Mouse (Mus musculus) lung, adult 2 months (tissue): ENCODE data around the gene Greb1. TPM values are rescaled to one million over a fixed set of nuclear protein-coding genes. Genes with fewer than 3 reads are reported as not detected.
"Not testable (repeated sequence)": the region's sequence is repeated elsewhere in the genome, so short reads cannot be mapped to it uniquely, and the experiment has no call there.

Source experiments
- DNase-seq: peaks from one replicate; pipeline ENCODE4 v3.0.0; 2022
- H3K4me1 ChIP-seq: fragments of 200-500 bp; 2 replicates; pipeline ENCODE4 v1.6.1; 2011; ENCODE audit warnings: low read length; ENCODE audit not compliant: control insufficient read depth, insufficient read depth
- H3K4me3 ChIP-seq: fragments of 200-500 bp; replicated peaks from 2 replicates; pipeline ENCODE3; 2011; ENCODE audit warnings: low read depth, mild to moderate bottlenecking, control low read depth, low read length; ENCODE audit errors: extremely low read depth
- CTCF ChIP-seq: fragments of 200-500 bp; IDR thresholded peaks from 2 replicates; pipeline ENCODE4 v1.5.1; 2011; ENCODE audit warnings: mild to moderate bottlenecking, low read length, control low read depth; ENCODE audit not compliant: insufficient read depth
- POLR2A ChIP-seq: fragments of 200-500 bp; IDR thresholded peaks from 2 replicates; pipeline ENCODE4 v1.6.1; 2011; ENCODE audit warnings: low read depth, mild to moderate bottlenecking, control low read depth, low read length, borderline replicate concordance; ENCODE audit errors: extremely low read depth
- WGBS: fragments of 180-500 bp; shearing (Covaris S2); methylation state at CpG from one replicate; pipeline ENCODE4 v1.1.7; 2018; 5-methylcytosine and 5-hydroxymethylcytosine counted together
- polyA plus RNA-seq: library from polyadenylated mRNA; depleted of rRNA; stranded (reverse); fragments of >200 nt; gene quantifications from 2 replicates; pipeline ENCODE4 v1.2.3, GENCODE M21; 2012

The Greb1 gene
- polyA plus RNA-seq, 1 experiment = 0.64 TPM

DNA sequence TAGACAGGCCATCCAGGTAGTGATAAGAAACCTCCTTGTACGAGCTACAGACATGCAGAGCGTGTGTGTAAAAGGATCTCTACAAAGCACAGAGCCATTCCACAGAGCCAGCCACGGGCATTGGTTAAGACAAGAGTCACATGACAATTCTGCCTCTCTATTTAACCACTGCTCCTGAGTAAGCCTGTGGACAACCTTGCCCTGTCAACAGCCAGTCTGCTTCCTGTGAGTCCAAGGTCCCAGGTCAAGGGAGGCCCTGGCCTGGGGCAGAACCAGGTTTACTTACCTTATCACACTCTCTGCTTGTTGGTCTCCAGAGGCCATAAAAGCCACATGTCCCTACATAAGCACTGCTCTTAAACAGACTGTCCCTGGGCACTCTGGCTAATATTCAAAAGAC, 74.5 kb downstream of the Greb1 start:
- H3K4me3 ChIP-seq = no peak overlapping the region
- WGBS = 72% methylated on average over 3 of the region's 3 CpGs
- TF ChIP-seq CTCF = no peak
- no peak for TF ChIP-seq POLR2A
- no peak for DNase-seq
- H3K4me1 ChIP-seq = peaks cover 2% of the 10 kb centered on the region

DNA sequence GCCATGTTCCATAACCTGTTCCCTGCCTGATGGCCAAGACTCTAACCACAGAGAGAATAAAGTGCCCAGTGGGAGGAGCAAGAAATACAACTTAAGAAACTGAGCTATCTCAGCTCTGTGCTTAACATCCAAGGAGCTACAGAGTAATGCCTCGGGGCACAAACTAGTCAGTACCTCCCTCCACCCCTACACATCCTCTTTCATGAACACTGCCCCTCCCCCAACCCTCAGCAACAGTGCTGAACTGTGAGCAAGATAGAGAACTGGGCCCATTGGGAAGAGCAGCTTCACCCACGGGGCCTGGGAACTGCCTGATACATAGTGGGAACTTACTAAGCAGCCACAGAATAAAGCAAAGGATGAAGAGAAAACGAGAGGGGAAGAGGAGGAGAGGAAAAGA, 77.1 kb downstream of the Greb1 start:
- no peaks in the 10 kb centered on the region for H3K4me1 ChIP-seq
- TF ChIP-seq CTCF = no peak
- no peak for TF ChIP-seq POLR2A
- DNase-seq = no peak
- no peak overlapping the region for H3K4me3 ChIP-seq
- 38% methylated on average over 3 of the region's 3 CpGs for WGBS

DNA sequence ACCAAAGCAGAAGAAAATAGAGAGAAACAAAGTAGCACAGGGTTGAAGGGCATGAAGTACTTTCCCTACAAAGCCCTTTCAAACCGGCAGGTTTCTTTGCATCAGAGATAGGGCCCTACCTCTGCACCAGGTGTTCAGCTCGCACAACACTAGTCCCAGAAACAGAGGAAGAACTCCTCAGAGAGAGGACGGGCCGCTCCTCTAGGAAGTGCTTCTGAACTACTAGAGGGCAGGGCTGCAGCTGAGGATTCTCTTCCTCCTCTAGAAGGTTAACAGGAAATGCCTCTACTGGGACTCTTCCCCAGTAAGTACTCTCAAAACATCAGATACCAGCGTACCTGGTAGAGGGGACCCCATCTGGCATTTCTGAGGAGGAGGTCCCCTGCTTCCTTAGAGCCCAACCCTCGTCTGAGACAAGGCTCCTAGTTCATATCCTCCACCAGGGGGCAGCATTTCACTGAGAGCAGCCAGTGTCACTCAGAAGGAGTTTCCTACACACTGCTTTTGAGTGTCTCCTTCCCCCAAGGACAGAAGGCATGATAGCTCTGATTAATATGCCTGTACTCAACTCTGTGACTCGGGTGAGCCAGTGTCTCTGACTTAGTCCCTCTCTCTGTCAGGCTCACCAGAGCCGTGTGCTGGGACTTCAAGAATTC, 81.9 kb downstream of the Greb1 start:
- no peak overlapping the region for H3K4me3 ChIP-seq
- WGBS = 30% methylated on average over 8 of the region's 8 CpGs
- peak; percentile 18 for DNase-seq
- TF ChIP-seq CTCF (peak; percentile 80), POLR2A (no peak)
- no peaks in the 10 kb centered on the region for H3K4me1 ChIP-seq

DNA sequence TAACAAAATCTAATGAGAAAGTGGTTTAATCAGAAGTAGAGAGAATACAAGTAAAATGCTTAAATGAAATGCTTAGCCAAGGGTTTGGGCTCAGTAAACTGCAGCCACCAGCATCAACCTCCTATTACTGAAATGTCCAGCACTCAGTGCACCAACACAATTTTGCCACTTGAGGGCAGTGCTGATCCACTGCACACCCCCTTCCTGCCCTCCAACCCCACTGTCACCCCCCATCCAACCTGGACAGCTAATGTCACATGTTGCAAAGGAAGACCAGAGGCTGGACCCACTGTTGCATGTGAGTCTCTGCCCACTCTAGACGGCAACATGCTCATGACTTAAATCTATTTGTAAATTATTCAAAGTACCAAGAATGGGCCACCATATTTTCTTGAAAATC, 83.0 kb downstream of the Greb1 start:
- DNase-seq = peak; percentile 24
- WGBS = 76% methylated on average over 1 of the region's 1 CpGs
- TF ChIP-seq CTCF (peak; percentile 94), POLR2A (no peak)

DNA sequence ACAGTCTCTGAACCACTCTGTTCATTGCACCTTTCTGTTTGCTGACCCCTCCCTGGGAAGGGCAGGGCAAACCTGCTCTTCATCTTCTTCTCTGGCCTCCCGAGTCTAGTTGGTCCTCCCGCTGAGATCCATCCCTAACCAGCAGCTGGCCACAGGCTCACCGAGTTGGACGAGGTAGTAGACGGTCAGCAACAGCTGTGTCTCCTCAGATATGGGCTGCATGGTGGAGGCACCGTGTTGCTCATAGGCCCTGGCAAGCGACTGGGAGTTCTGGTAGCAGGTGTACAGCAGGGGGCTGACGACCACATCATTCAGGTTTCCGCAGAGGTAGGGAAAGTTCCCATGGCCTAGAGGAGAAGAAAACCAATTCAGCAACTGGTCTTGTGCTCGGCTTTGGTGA, 86.1 kb downstream of the Greb1 start:
- TF ChIP-seq POLR2A (no peak), CTCF (no peak)
- Histone ChIP-seq H3K4me3 (no peak overlapping the region), H3K4me1 (no peaks in the 10 kb centered on the region)
- 86% methylated on average over 10 of the region's 10 CpGs for WGBS
- no peak for DNase-seq

More for the DNA sequence above, 83.0 kb downstream of the Greb1 start:
- H3K4me3 ChIP-seq = no peak overlapping the region
- no peaks in the 10 kb centered on the region for H3K4me1 ChIP-seq

DNA sequence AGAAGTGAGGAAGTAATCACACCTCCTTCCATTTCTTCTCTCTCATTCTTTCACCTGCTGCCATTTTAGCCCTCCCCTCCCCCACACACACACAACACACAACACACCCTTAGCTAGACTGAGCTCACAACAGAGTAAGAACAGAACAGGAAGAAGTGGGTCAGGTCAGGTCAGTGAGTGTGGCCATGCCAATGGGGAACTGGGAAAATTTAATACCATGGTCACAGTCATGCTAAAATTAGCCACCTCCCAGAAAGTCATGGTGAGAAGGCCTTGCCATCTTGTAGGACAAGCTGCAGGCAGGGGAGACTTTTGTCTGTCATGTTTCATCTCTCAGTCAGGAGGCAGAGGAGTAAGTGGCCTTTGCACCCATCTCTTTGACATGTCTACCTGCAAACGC, 102.0 kb downstream of the Greb1 start:
- 87% methylated on average over 1 of the region's 1 CpGs for WGBS
- no peak for DNase-seq
- no peak overlapping the region for H3K4me3 ChIP-seq
- H3K4me1 ChIP-seq = no peaks in the 10 kb centered on the region
- TF ChIP-seq POLR2A = no peak
- no peak for TF ChIP-seq CTCF

DNA sequence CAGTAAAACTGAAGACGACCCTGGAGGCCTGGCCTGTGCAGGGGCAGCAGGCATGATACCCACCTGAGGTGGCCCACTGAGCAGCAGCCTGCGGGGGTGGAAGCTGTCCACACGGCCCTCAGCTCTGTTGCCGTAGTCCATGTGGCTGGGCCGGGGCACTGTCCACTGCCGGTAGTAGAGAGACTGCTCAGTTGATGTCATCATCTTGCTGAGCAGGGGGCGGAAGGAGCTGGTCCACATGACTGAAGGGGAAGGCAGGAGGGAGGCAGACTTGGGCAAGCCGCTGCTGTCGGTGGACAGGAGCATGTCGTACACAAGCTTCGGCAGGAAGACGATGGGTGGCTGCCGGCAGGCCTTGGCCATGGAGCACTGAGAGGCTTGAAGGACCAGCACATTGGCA, 104.5 kb downstream of the Greb1 start:
- 88% methylated on average over 13 of the region's 13 CpGs for WGBS
- no peak for DNase-seq
- TF ChIP-seq POLR2A (no peak), CTCF (no peak)
- no peak overlapping the region for H3K4me3 ChIP-seq
- H3K4me1 ChIP-seq = no peaks in the 10 kb centered on the region

DNA sequence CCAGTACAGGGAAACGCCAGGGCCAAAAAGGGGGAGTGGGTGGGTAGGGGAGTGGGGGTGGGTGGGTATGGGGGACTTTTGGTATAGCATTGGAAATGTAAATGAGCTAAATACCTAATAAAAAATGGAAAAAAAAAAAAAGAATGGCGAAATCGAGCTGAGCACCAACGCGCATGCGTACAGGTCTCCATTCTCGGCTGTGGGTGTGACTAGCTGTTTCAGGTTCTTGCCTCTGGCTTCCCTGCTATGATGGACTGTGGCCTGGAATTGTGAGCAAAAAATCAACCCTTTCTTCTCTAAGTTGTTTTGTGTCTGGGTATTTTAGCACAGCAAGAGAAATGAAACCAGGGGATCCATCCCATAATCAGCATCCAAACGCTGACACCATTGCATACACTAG, 105.4 kb downstream of the Greb1 start:
- WGBS = 95% methylated on average over 7 of the region's 8 CpGs
- DNase-seq, H3K4me1 ChIP-seq, H3K4me3 ChIP-seq: not testable (repeated sequence)

DNA sequence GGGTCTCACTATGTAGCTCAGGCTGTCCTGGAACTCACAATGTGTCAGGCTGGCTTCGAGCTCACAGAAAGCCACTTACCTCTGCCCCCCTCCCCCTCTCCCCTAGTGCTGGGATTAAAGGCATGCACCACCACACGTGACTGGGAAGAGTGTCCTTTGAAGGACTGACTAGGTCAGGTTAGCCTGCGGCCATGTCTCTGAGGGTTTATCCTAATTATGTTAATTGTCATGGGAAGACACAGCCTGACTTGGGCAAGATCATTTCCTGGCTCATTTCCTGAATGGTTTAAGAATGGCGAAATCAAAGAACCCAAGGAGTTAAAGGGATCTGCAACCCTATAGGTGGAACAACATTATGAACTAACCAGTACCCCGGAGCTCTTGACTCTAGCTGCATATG, 105.9 kb downstream of the Greb1 start:
- TF ChIP-seq POLR2A (no peak), CTCF (no peak)
- no peak overlapping the region for H3K4me3 ChIP-seq
- no peak for DNase-seq
- no peaks in the 10 kb centered on the region for H3K4me1 ChIP-seq
- WGBS = 67% methylated on average over 5 of the region's 5 CpGs

DNA sequence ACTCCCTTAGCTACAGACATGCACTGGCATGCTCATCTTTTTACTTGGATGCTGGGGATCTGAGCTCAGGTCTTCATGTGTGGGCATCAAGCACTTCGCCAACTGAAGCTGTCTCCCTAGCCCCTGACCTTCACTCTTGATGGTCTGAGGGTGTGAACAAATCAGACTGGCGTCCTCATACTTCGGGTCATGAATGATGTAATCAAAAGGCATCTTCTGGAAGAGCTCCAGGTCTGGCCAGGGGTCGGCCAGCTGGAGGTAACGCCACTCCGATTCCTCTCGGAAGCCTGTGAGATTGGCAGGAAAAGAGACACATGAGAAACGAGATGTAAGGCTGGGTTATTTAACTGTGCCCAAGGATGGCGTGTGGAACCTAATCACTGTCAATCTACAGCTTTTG, 110.1 kb downstream of the Greb1 start:
- WGBS = 81% methylated on average over 9 of the region's 9 CpGs
- H3K4me3 ChIP-seq = no peak overlapping the region
- DNase-seq = no peak
- H3K4me1 ChIP-seq = no peaks in the 10 kb centered on the region
- TF ChIP-seq POLR2A (no peak), CTCF (no peak)

DNA sequence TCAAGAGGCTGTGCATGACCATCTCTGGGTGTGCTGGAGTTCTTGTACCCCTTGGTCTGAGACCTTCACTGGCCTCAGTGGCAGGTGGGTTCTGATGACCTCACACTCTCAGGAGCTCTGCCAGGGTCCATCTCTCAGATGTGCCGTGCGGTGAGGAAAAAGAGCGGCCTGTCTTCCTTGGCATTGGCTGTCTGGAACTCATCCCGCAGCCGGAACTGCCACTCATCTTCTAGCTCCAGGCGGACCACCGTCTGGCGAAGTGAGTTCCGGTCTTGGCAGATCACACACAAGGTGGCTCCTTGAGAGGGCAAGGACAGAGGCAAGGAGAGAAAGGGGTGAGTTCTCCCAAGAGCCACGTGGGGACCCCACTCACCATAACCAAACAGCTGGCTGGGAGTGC, 128.4 kb downstream of the Greb1 start:
- no peak for DNase-seq
- Histone ChIP-seq H3K4me3 (no peak overlapping the region), H3K4me1 (no peaks in the 10 kb centered on the region)
- 95% methylated on average over 10 of the region's 10 CpGs for WGBS
- TF ChIP-seq CTCF (no peak), POLR2A (no peak)
